Mouse (Mus musculus) mouse trophoblast stem cell (cell line): Measurements from ENCODE around the gene Smarcc1.

Experiments
- in situ Hi-C, 2 experiments: fragments of 300-500 bp; cut with MseI, MboI; formaldehyde crosslinking; loops; 2 replicates in 1 of 2; 3 replicates in 1 of 2; pipeline ENCODE4 v1.15.1; 2025

The Smarcc1 gene

DNA sequence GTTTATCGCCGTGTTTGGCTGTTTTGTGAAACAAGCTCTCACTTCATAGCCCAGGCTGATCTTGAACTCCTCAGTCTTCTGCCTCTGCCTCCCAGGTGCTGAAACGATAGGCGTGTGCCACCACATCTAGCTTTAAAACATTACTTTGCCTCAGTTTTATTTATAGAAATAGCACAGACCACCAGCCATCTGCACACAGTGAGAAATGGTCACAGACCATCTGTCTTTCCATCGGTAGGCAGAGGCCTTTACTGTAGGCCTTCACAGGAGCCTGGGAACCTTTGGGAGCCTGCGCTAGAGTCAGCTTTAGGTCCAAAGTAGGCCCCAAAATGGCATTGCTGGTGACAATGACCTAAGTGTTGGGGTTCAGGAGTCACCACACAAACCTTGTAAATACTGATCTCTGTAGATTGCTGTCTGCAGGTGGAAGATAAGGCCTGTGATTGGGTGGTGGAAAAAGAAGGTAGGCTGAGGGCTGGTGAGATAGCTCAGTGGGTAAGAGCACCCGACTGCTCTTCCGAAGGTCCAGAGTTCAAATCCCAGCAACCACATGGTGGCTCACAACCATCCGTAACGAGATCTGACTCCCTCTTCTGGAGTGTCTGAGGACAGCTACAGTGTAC, 166.7 kb downstream of the Smarcc1 start:
- in situ Hi-C loops = no loop called here

DNA sequence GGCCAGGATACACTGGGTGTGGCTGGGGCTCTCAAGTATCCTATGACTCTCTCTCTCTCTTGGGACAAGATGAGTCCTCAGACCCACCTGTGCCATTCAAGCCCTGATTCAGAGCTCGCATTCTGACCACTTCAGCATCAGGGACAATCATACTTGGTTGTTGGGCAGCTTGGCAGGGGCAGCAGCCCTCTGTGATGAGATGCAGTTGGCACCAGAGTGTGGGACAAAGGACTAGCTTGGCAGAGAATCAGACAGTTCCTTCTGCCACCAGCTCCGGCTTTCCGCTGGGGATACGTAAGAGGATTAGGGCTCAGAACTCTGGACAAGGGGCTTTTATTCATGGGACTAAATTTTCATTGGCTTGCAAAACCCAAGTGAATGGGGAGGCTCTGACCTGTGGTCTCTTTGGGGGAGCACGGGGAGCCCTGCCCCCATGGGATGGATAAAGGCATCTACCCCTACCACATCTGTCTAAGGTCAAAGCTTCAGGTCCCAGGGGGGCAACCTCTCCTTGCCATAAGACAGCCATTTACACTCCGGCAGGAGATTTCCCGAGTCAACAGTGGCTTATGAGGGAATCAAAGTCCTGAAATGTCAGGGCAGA, 169.9 kb downstream of the Smarcc1 start:
- in situ Hi-C loops = no loop called here
